Mouse (Mus musculus) layer of hippocampus, postnatal 14 days (tissue): ENCODE measurements around the gene Gm10318. TPM values are rescaled to one million over a fixed set of nuclear protein-coding genes. Genes with fewer than 3 reads are reported as not detected.

Experiments
- DNase-seq, 2 experiments: peaks; one replicate each; pipeline ENCODE4 v3.0.0; 2021 to 2022; ENCODE audit warnings: low spot score in 2 of 2, mixed read lengths in 1 of 2
- long read RNA-seq, 2 experiments: library from polyadenylated mRNA; stranded (forward); transcript quantifications; one replicate each; pipeline ENCODE4 v2.0.0; 2021
- total RNA-seq, 2 experiments: library from RNA; stranded (reverse); gene quantifications; 2 replicates each; pipeline ENCODE4 v1.2.3; 2021

Gene Gm10318
- total RNA-seq: not detected
- long read RNA-seq, experiment 1: 0 reads
- long read RNA-seq, experiment 2: 0 reads

DNA sequence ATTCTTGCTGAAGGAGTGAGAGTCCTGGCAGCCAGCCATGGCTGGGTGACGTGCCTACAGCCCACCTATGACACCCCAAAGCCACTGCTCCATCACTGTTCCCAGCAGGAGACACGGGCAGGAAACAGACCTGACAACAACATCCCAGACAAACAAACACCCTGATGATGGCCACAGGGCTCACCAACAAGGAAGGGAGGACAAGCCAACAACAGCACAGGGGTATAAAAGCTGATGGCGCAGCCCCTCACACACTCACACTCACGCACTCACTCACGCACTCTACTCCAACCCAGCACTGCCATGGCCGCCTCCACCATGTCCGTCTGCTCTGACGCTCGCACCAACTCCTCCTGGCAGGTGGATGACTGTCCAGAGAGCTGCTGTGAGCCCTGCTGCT lies at the start of gene Gm10318:
Gene Gm10318, plus strand, starts transcription at position 301 of the 400 bp plus-strand sequence.
- no peak for DNase-seq

DNA sequence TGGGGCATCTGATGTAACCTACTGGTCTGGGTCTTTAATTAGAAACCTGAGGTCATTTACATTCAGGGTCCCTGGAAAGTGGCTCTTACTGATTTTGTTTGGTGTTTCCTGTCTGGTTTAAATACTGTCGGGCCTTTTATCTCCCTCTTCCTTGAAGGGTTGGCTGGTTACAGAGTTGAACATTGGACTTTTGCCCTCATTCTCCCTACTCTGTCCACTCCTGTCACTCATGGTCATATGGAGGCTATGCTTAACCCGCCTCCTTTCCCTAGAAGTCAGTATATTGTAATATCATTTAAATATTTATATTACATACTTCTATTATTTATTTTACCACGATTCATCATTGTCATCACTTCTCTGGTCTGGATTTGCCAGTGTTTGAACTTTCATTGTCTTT lies 48.6 kb upstream of the Gm10318 start:
- DNase-seq: no peak

DNA sequence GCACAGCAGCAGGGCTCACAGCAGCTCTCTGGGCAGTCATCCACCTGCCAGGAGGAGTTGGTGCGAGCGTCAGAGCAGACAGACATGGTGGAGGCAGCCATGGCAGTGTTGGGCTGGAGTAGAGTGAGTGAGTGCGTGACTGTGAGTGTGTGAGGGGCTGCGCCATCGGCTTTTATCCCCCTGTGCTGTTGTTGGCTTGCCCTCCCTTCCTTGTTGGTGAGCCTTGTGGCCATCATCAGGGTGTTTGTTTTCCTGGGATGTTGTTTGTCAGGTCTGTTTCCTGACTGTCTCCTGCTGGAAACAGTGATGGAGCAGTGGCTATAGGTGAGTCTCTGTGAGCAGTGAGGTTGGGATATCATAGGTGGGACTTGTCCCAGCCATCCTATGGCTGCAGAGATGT lies 40.9 kb upstream of the Gm10318 start, which contains the start of gene Gm9507:
Gene Gm9507, minus strand, starts transcription at position 101 of the 400 bp plus-strand sequence.
- DNase-seq: no peak

DNA sequence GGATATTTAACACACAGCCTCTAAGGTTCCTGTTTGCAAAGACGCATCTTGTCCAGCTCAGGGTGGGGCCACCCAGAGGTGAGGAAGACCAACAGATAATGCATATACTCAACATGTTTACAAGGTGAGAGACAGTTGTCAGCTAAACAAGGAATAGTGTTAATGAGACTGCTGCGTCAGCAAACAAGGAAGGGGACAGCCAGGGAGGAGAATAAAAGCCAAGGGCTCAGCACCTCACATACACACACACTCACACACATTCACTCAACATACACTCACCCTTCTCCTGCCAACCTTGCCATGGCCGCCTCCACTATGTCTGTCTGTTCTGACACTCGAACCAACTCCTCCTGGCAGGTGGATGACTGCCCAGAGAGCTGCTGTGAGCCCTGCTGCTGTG lies 38.3 kb upstream of the Gm10318 start, which contains the start of gene Gm2696:
Gene Gm2696, plus strand, starts transcription at position 301 of the 400 bp plus-strand sequence.
- no peak for DNase-seq

DNA sequence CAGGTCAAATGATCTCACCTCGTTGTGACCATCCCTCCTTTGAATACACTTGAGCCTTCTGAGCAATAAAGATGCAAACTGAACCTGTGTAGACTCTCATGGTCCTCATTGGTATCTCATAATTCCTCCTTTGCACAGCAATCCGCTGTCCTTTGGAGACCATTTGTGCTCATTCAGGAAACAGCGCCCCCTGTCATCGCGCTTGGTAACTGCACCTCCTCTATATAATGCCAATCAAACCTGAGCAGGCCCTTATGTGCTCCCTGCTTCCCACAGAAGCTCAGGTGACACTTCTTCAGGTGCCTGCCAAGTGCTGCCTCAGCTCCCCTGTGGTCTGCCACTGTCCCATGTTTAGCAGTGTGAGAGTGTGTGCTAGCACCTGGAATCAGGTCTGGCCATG lies 37.1 kb upstream of the Gm10318 start:
- DNase-seq: no peak

DNA sequence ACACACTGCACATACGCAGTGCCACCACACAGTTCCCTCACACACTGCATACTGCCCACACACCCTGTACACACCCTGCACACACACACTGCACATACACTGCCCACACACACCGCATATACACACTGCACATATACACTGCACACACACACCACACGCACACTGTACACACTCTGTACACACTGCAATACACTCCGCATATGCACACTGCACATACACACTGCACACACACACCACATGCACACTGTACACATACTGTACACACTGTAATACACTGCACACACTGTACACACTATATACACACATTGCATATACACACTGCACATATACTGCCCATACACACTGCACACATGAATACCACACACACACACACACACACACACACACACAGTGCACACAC lies 34.1 kb upstream of the Gm10318 start:
- DNase-seq: no peak

DNA sequence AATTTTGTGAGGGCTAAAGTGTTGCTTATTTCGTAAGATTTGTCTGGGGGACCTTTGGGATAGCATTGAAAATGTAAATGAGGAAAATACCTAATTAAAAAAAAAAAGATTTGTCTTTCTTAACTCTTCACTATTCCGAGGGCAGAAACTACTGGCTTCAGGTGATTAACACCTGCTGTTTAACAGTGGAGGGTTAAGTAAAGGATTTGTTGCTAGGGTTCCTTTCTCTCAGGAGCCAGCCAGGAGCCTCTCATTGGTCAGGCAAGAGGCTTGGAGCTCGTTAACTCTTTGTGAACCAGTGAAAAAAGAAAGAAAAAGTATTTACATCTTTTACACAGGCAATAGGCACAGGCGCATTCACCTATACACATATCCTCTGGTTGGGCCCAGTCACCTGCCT lies 33.5 kb upstream of the Gm10318 start:
- no peak for DNase-seq

DNA sequence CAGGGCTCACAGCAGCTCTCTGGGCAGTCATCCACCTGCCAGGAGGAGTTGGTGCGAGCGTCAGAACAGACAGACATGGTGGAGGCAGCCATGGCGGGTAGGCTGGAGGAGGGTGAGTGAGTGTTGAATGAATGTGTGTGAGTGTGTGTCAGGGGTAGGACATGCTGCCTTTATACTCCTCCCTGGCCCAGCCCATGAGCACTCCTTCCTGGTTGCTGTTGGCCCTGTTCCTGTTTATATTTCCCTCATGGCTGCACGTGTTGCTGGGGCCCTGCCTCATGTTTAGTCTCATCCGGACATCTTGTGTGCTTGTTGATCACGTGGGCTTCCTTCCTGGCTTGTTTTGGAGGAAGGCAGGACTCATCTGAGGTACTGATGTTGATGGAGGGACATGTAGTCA lies 25.7 kb upstream of the Gm10318 start, which contains the start of gene Krtap10-4:
Gene Krtap10-4, minus strand, starts transcription at position 145 of the 400 bp plus-strand sequence.
- DNase-seq: no peak

DNA sequence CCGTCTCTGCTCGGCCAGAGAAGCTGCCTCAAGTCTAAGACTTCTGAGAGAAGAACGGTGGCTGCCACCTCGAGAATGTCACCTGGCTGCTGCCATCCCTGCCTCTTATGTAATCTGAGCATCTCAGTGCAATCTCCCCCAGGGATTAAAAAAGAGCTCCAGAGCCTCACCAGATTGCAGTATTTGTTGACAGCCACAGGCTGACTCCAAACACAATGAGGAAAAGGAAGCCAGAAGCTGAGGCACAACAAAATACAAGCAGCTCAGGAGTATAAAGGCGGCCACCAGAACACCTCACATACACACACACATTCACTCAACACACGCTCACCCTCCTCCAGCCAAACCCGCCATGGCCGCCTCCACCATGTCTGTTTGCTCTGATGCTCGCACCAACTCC lies 17.0 kb upstream of the Gm10318 start, which contains the start of gene Krtap10-10:
Gene Krtap10-10, plus strand, starts transcription at position 301 of the 400 bp plus-strand sequence.
- no peak for DNase-seq

DNA sequence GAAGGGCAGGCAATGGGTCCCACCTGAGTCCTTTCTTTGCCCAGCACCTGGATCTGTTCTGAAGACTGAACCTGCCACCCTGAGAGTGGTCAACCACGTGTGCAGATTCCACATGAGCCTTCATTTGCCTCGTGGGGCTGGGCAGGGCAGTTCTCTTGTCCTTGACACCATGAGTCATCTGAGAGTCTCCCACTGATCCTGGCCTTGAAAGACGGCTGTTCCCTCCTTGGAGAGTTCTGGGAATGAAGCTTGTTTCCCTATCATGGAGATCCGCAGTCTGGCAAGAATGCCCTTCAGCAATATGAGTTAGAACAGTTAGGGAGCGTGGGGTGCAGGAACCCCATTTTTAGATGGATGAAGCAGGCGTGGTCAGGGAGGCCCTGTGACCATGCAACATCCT lies 13.7 kb upstream of the Gm10318 start:
- no peak for DNase-seq

DNA sequence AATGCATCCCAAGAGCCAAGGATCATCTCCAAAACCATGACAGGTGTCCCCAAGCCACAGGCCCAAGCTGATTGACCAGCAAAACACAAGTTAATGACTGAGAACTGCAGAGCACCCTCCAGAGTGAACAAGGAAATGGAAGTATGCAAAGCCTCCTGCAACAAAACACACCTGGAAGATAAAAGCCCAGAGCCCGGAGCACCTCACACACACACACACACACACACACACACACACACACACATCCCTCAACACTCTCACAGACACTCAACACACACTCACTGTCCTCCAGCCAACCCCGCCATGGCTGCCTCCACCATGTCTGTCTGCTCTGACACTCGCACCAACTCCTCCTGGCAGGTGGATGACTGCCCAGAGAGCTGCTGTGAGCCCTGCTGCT lies 6.2 kb upstream of the Gm10318 start, which contains the start of gene Gm36176:
Gene Gm36176, plus strand, starts transcription at position 301 of the 400 bp plus-strand sequence.
- no peak for DNase-seq

DNA sequence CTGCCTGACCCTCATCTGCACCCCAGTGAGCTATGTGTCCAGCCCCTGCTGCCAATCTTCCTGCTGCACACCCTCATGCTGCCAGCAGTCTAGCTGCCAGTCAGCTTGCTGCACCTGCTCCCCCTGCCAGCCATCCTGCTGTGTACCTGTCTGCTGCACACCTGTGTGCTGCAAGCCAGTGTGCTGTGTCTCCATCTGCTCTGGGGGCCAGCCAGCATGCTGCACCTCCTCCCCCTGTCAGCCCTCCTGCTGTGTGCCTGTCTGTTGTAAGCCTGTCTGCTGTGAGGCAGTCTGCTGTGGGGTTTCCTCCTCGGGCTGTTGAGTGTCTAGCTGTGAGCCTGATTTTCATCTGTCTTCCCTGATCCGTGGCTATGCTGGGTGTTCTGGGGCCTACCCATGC lies 5.7 kb upstream of the Gm10318 start:
- no peak for DNase-seq

DNA sequence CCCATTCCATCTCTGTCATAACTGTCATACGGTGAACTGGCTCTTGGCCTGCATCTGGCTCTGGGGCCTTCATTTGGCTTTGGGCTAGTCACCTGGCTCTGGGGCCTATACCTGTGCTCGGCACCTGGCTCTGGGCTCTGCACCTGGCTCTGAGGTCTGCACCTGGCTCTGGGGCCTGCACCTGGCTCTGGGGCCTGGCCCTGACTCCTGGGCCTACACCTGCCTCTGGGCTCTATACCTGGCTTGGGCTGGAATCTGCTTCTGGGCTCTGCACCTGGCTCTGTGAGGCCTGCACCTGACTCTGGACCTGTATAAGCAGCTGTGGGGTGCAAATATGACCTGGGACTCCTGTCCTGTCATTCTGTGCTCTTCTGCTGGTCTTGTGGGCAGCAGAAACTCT lies 5.1 kb upstream of the Gm10318 start:
- DNase-seq: no peak

DNA sequence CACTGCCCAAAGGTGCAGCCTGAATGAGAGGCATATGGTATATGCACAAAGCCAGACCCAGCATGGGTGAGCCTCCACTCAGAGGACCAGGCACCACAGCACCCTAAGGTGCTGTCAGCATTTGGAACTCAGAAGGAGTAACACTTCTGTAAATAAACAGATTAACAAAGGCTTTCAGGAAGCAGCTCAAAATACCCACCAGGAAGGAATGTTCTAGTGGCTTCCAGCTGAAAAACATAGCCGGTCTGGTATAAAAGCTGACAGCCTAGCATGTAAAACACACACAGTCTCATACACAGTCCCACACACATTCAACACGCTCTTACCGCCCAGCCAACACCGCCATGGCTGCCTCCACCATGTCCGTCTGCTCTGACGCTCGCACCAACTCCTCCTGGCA lies 9.0 kb downstream of the Gm10318 start, which contains the start of gene Gm3285:
Gene Gm3285, plus strand, starts transcription at position 301 of the 400 bp plus-strand sequence.
- no peak for DNase-seq

DNA sequence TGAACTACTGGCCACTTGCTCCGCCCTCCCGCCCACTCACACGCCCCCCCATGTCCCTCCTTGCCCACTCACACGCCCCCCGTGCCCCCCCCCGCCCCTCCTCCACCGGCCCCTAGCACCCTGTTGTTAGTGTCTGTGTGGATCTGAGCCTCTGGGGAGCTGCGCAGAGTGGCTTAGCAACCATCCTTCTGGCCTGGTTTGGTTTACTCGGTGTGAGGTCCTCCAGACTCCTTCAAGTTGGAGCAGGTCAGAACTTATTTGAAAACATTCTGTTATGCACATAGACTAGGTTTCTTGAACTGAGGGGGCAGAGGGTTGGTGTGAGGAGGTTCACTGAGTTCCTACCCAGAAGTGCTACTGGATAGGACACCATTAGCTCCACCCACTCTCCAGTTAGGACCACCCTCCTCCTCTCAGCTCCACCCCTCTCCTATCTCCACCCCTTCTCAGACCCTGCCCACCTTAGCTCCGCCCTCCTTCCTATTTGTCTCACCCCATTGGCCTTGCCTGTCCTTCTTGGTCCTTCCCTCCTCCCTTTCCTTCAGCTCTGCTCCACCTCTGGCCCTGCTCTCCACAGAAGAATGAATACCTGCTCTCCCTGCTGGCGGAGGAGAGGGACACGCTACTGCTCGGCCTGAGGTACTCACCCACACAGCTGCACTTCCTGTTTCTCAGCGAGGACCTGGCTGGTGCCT lies 11.6 kb downstream of the Gm10318 start:
- DNase-seq: no peak

DNA sequence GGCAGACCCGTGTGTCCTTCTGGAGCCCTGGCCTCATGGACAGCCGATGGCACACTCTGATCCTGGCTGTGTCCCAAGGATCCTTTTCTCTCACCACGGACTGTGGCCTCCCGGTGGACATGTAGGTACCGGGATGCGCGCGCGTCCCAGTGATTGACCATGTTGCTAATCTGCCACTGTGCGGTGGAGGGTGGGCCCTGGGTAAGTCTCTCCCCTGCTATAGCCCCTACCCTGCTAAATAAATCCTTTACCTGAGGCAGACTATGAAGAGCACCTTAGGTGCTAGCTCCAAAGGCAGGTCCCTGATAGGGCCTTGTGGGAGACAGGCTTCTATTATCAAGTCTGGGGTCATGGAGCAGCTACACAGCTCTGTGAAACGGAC lies 12.1 kb downstream of the Gm10318 start:
- no peak for DNase-seq

DNA sequence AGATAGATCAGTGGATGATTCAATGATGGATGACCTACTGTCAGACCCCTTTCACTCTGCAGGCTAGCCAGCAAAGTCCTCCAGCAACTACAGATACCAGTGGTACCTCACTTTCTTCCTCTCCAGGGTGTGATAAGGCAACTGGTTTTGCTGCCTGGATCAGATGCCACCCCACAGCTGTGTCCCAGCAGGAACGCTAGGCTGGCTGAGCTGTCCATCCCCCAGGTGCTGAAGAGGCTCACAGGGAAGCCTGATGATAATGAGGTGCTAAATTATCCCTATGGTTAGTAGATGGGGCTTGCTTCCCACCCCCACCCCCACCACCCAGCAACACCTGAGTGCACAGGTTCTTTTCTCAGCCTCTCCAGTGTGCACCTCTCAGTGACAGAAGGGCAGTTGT lies 14.9 kb downstream of the Gm10318 start:
- no peak for DNase-seq

DNA sequence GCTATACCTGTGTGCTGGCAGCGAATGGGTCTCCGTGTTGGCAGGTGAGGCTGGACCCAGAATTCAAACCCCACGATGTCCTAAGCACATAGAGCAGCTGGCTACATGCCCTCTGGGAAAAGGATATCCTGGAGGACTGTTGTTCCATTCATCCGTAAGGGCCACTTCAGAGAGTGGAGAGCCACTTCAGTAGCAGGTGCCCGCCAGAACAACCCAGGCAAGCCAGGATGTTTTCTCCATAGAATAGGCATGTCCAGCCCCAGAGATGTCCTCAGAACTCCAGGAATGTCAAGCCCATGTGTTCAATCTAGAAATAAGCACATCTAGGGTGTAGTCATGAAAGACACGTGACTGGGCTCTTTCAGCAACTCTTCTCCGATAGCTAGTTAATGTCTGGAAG lies 17.0 kb downstream of the Gm10318 start:
- no peak for DNase-seq

DNA sequence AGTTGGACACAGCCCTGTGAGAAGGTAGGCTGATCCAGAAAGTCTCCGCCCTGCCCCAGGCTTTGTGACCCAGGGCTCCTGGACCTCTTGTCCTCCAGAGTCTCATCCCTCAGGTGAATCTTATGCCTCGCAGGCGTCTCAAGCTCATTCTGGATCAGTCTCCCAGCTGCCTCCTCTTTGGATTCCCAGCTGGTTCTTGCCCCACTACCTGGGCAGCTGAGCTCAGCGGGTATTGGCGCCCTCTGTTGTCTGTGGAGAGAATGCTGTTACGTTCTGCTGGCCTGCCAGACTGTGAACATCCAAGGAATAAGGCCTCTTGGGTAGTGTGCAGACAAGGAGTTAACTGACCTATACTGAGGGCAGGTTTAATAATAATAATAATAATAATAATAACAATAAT lies 26.3 kb downstream of the Gm10318 start:
- peak in 1 of 2 experiments; percentile 24 for DNase-seq

DNA sequence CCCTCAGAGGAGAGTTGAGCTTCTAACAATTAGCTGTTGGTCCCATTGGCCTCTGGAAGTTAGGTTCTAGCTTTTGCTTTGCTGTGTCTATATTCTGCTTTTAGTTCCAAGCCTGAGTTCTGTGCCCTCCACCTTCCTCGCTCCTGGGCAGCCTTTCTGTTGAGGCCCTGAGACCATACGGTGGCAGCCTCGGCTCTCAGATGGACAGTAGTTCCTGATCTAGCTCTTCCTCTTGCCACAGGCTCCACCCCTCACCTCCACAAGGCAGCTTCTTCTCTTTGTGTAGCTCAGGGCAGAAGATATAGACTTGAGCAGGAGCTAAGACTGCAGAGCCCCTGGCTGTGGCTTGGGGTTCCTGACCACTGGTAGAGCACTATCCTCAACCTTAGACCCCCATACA lies 27.6 kb downstream of the Gm10318 start:
- no peak for DNase-seq

DNA sequence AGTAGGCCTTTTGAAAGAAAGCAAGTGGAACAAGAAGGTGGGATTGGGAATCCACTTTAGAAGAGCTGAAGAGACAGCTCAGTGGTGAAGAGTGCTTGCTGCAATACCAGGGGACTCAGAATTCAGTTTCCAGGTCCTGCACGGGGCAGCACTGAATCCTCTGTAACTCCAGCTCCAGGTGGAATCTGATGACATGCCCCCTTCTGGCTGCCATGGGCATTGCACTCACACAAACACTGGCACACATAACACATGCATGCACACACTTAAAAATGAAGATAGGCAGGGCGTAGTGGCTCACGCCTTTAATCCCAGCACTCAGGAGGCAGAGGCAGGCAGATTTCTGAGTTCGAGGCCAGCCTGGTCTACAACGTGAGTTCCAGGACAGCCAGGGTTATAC lies 29.9 kb downstream of the Gm10318 start:
- DNase-seq: no peak

DNA sequence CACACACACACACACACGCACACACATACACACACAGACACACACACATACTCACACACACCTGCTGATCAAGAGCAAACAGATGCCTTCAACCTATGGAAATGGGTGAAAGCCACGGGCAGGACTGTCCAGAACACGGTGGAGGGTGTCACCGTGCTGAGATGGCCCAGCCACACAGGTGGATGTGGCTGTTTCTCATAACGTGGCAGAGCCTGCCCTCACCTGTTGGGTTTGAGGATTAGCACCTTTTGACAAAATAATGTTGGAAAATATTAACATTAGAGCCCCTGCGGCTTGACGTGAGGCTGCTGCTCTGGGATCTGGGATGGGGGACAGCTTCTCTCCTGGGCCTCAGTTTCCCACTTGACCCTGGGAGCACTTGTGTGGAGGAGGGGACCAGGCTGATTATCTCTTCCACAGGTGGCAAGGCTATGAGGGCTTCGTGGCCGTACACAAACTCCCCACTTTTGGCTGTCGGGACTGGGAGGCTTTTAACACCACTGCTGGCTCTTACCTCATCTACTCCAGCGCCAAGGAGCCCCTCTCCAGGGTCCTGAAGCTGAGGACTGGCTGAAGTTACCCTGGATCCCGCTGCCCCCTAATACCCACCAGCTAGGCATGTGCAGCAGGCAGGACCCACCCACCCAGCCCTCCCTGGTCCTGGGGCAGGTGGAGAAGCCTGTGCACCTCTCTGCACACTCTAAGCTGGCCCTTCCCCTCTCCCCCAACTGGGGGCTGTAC lies 33.5 kb downstream of the Gm10318 start:
- DNase-seq: no peak
